Mouse (Mus musculus) layer of hippocampus, postnatal 36 days (tissue): Measurements from ENCODE around the gene Adgrl4. TPM values are rescaled to one million over a fixed set of nuclear protein-coding genes. Genes with fewer than 3 reads are reported as not detected.

ENCODE experiments used
- DNase-seq, 2 experiments: peaks; one replicate each; pipeline ENCODE4 v3.0.0; 2022
- total RNA-seq, 2 experiments: library from RNA; stranded (reverse); gene quantifications; 2 replicates each; pipeline ENCODE4 v1.2.3; 2021

Gene Adgrl4
- total RNA-seq, result 10 to 100 TPM; 17.6 to 25.0 TPM

DNA sequence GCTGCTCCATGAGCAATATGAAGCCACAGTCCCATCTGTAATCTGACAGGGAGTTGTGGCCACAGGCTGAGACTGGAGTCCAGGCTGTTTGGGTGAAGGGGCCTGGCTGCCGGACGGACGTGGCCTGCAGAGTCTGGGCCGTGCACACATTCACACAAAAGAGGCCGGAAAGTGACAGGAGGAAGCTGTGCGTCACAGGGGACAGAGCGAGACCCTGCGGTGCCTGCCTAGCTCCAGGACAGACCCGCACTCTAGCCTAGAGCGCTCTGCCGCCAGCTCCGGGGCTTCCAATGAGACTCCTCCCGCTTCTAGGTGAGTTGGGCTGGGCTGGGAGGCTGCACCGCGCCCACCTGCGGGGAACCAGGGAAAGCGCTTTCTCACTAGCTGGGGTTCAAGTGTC is at the start of gene Adgrl4:
Gene Adgrl4, plus strand, starts transcription at position 195 of the 400 bp plus-strand sequence.
- DNase-seq, result no peak

DNA sequence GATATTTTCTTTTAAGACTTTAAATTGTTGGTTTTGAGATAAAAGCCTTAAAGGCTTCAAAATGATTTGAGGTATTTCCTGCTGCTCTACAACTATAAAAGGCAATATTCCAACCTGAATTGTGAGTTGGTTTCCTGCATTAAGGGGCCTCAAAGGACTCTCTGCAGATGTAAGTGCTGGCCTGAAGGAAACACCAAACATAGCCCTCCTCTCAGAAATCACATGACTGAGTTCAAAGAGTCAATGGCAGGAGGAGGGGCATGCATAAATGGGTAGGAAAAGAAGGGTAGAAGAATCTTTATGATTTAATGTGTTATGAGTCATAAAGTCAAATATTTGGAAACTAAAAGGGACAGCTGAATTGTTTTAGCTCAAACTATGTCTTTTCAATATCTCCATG is 46.8 kb upstream of the Adgrl4 start:
- DNase-seq, result no peak

DNA sequence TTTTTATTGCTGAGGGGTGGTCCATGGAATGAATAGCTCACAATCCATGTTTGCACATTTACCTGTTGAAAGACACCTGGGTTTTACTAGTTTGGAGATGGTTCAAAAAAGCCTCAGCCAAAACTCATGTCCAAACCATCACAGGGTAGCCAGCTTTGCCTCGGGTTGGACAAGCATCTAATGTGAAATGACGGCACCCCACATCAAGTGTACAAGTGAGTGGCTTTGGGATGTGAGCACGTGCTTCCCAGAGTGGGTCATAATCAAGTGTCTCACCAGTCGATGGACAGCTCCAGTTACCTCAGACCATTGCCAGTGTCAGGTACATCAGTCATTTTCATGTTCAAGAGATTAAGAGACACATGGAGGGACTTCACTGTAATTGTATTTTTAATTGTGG is 44.8 kb upstream of the Adgrl4 start:
- no peak for DNase-seq

DNA sequence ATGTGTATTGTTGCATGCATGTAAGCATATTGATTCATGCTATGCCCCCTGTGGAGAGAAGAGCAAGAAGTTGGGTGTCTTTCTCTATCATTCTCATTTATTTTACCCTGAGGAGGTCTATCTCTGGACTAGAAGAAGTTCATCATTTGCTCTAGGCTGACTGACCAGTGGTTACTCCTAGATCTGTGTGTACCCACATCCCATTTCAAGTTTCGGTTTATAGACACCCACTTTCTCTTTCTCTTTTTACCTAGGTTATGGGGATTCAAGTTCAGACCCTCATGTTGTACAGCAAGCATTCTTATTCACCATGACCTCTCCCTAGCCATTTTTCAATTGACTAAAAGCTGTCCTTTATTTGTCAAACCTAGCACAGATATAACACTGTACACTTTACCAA is 44.4 kb upstream of the Adgrl4 start:
- no peak for DNase-seq

DNA sequence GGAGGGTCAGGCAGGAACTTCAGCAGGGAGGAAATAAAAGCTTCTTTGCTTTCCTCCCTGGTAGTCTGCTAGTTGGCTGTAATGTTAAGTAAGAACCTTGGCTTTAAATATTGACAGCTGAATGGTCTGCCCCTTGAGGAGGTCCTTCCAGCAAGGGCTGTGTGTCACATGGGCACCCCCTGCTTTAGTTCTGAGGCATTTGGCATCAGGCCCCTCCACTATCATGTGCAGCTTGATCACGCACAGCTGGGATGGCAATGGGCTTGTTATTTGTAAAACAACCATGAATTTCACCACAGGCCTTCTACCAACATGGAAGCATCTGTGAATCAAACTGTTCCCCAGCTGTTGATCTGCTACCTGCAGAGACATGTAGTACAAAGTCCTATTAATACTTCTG is 38.4 kb upstream of the Adgrl4 start:
- no peak for DNase-seq

DNA sequence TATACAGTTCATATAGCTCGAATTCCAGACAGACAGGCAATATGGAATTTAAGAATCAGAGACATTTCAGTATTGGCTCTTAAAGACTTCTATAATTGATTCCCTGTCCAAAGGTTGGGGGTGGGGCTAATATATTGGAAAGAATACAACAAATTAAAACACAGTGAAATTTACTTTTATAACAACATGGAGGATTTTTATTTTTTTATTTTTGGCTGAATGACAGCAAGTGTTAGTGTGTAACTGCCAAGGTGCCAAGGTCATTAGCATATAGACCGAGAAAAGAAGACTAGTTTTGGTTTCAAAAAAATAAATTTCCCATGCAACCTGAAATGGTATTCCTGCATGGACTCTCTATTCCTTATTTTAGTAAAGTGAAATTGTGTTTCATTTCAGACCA is 26.7 kb upstream of the Adgrl4 start:
- DNase-seq, result no peak

DNA sequence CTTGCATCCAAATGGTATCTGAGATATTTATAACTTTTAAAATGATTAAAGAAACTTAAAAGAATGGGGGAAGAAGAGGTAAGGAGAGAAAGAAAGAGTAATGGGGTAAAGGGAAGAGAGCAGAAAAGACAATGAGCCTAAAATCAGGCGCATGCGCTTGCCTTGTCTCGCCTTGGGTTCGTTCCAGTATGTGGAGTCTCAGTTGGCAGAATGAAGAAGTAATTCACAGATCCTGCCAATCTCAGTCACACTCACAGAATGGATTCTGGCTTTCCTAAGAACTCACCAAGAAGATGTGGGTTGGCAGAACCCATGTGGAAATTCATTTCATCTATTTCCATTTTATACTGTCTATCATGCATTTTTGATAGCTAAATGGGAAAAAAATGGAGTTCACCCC is 26.2 kb upstream of the Adgrl4 start:
- no peak for DNase-seq

DNA sequence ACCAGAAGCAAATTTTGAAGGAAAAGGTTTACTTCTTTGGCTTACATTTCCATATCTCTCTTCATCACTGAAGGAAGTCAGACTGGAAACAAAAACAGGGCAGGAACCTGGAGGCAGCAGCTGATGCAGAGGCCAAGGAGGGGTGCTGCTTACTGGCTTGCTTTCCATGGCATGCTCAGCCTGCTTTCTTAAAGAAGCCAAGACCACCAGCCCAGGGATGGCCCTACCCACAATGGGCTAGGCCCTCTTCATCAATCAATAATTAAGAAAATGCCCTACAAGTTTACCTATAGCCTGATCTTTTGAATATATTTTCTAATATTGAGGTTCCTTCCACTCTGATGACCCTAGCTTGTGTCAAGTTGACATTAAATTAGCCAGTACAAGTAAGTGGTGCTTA is 20.8 kb upstream of the Adgrl4 start:
- no peak for DNase-seq

DNA sequence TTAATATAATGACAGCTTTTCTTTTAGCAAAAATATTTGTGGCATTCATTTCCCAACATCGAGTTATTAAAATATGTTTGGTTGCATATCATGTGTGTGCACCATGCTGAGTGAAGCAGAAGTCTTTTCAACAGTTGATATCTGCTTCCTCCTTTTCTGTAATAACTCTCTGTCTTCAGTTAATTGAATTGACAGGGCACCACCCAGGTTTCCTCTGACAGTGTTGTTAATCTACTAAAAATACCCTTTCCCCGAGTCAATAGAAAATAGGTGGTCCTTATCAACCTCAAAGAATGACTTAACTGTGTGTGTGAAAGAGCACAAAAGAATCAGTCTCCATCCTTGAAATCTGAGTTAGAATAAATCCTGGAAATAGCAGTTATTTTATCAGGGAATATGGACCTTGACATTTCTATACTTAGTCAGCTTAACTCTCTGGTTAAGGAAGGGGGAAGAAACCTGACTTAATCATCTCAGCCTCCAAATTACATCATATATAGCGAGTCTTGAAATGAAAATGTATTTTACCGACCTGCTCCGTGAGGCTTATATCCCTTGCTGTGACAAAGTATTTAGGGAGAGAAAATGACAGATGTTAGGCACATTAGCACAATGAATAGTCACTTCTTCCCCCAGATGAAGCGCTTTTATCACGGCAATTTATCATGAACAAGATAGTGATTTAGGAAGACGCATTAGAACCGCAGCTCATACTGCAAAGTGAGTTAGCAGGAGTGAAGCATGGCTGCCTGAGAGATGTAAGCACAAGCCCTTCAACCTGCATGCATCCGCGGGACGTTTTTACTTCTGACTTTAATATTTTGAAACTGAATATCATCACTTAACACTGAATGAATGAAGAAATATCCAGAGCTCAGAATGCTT is 19.8 kb upstream of the Adgrl4 start:
- no peak for DNase-seq

DNA sequence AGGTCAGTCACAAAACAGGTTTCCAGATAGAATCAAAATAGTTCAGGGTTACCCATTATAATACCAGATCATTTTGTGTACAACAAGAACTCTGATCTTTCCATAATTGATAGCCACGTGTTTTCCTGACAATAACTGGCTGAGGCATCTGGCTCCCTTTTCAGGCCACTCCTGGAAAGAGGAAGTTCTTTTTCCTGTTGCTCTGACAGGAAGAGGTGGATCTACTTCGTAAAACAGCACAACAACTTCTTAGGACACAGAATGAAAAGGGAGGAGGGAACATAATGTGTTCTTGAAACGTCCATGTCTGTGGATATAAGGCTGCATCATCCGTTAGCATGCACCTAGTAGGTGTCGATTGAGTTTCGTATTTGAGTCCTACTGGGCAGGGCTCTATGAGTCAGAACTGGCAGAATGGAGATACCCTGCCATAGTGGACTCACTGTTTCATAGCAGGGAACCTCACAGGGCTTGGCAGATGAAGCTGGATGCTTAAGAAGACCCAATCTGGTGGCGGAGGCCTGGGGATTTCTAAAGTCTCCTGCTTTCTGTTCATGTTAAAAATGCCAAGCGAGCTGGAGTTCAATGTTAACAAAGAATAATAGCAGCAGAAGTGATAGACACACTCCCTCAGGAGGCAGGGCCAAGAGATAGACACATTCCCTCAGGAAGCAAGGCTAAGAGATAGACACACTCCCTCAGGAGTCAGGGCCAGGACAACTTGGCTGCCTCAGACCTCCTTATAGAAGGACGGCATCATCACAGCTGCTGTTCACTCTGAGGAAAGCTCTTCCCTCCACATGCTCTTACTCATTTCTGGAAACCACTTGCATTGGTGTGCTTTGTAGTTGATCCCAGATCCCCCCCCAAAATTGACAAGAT is 13.1 kb upstream of the Adgrl4 start:
- DNase-seq, result no peak

DNA sequence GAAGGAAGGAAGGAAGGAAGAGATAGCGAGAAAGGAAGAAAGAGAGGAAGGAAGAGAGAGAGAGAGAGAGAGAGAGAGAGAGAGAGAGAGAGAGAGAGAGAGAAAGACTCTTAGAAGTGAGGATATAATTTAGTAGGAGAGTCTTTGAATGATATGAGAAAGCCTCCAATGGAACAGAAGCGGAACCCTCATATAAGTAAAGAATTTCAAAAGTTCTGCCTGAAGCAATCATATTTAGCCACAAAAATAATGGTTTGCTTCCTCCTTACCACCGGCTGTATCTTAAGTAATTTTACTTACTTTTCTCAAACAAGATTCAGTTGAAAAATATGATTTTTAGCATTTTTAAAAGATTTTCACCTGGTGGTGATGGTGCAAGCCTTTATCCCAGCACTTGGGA is 7.6 kb upstream of the Adgrl4 start:
- DNase-seq, result no peak

DNA sequence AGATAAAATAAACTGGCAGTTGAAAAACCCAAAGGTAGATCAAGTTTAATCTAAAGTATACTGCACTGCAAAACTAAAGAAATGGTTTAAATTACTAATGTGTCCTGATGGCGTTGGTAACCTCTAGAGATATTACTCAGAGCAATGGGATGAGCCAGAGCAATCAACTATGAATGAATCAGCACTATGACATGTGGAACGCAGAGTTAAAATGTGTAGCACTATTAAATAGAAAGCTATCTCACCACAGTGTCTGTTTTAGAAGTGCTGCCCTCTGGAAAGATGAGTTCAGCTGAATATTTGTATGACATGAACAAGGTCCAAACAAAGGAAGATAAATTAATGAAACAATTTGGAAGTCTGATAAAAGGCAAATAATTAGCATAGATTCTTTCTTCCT is 6.2 kb upstream of the Adgrl4 start:
- DNase-seq, result no peak

DNA sequence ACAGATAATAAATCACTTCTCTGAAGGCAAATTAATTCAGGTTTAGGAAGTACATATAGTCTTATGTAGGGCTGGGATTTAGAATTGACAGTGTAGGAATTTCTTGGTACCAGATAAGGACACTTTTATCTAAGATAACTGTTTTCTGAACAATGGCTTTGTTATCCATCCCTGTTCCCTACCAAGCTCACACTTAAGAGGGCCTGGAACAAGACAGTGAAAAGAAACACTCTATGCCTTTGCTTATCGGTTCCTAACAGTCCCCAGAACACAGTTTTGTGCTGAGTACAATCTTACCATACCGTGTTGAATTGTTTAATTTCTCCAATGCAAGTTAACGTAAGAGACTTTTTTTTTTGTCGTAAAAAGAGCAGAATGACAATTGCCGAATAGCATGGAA is 677 bp downstream of the Adgrl4 start:
- no peak for DNase-seq

DNA sequence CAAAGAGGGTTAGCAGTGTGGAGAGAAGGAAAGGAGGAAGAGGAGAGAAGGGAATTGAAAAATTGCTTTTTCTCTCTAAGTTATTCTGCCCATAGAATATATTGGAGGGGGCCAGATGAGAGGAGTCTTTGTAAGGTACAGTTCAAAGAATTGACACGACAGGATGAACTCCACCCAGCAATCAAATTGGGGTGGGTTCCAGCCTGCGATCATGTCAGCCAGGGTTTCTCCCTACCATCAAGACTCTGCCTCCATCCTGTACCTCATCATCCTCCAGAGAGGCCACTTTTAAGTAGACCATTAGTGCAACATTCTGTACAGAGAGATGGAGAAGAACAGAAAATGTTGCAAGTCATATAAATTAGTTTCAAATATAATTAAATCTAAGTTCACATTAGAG is 2.3 kb downstream of the Adgrl4 start:
- no peak for DNase-seq

DNA sequence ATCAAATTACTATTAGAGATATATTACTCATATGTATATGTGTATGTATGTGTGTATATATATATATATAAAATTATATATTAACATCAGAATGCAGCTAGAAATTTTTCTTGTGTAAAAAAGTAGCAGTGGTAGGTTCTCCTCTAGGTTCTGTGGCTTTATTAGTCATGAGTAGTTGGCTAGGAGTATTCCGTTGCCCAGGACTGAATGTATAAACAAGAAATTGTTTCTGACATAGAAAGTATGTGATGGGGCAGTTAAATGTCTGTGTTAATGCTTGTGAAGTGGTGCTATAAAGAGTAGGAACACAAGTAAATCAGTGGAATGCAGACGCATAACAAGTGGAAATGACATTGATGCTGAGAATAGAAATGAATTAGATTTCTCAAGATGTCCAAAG is 4.3 kb downstream of the Adgrl4 start:
- no peak for DNase-seq

DNA sequence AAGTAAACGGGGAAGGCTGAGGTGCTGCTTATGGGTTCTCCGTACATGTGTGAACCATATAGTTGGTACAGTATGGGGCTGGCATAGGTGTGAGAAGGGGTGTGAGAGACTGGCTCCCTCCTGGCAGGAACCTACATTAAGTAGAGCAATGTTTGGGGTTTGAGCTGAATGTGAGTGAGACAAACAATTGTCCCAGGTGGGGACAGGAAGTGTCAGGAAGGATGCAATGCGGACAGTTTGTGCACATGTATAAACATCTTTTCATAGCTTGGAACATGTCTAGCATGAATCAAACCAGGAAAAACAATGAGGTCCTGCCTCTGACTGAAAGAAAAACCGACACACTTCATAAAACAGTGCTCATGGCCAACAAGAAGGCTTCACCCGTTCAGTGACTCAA is 5.8 kb downstream of the Adgrl4 start:
- no peak for DNase-seq

DNA sequence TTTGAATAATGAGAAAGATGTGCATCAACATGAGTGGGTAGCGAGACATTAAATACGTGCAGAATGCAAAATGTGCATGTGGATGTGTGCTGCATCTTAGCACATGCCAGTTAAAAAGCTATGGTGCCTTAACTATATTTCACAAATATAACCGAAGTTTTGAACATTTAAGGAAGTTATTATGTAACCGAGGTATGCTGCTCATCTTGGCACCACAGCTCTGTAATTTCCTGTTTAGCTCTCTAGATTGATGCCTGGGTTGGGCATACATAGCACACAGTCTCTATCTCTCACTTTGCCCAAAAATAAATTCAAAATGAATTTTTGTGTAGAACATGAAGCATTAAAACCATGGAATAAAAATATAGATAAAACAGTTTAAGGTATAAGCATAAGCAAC is 6.6 kb downstream of the Adgrl4 start:
- DNase-seq, result no peak

DNA sequence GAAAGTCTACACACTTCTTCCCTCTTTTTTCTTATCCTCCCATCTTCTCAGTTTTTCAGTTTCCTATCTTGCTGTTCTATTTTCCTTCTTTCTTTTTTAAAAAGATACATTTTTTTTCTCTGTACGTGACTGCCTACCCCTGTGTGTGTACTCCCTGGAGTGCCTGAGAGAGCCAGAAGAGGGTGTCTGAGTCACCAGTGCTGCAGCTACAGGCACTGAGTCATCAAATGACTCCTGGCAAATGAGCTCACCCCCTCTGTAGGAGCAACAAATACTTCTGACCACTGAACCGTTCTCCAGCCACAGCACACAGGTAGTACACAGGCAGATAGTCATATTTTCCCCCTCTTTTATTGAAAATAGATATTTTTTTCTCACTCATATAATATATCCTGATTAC is 8.2 kb downstream of the Adgrl4 start:
- no peak for DNase-seq

DNA sequence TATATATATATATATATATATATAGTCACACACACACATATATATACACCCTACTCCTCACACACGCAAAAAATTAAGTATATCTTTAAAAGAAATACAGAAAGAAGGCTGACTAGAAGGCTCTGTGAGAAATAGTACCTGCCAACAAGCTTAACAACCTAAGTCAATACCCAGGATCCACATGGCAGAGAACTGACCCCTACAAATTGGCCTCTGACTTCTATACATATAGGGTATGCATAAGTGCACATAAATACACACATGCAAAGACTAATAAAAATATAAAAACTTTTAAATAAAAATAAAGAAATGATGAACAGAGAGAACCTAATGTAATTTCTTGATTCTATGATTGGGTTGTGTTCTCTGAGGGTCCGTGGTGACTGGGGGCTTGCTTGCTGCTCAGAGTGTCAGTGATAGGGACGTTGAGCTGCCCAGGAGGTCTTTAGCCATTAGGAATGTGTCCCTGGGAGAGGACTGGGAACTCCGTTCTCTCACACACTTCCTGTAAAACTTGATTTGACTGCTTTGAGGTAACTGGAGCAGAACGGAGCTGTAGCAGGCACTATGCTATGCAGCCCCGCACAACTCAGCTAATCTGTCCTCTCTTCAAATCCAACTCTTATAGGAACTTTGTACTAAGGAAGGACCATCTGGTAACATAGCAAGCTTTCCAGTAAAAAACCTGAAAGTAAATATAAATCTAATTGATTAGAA is 17.5 kb downstream of the Adgrl4 start:
- DNase-seq, result no peak

DNA sequence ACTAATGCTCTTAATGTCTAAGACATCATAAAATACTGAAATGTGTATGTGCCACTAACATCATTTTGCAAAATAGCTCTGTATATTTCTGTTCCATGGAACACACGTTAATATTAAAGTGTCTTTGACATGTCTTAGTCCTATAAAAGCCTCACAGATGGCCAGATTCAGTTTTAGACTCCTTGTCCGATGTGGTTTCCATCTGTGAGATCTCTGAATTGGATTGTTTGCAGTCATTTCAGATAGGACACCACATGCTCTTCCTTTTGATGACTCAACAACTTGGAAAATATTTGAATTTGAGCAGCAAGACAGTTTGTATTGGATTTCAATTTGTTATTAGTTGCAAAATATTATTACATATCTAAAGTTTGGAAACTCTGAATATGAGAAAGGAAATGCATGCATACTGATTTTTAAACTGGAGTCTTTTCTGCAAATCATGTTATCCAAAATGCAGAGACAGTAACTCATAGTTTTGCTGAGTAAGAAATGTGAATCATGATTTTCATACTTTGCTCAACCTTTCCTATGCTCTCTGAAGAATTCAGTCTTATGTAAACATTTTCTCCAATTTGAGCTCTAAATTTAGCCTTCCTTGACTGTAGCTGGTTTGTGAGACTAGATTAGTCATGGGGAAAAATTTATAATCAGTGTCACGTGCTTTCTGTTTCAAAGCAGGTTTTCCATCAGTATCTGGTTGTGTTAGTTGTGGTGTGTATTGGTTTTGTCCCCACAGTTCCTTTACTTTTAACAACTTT is 21.9 kb downstream of the Adgrl4 start:
- DNase-seq, result no peak

DNA sequence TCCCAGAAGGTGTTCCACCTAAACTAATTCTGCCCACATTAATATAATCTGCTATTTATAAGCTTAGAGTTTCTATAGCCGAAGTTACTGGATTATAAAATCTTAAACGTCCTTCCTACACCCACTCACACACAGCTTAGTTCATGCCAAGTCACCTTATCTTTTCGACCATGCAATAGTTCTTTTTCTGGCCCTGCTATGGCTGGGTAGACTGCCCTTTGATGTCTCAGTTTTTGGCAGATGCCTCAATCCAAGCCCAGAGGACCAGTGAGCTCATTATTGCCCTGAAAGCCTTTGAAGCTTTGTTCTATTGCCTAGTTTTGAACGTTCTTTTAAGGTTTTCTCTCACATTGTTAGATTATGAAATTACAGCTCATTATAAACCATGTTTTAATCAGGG is 27.5 kb downstream of the Adgrl4 start:
- no peak for DNase-seq

DNA sequence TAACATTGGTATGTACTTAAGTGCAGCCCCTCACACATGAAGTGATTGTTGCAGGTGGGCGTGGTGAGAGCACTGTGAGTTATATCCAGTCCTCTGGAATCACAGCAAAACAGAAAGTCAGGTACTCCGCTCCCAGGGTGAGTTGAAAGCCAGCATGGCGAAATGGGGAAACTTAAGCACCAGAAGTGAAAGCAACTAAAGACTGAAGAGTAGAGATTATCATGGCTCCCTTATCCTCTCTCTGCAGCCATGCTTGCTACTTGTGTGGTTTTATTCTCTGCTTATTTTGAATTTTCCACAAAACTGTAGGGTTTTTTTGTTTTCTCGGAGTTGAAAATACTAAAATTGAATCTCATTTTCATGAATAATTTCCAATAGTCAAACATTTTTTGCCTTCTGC is 51.2 kb downstream of the Adgrl4 start:
- DNase-seq, result no peak
